Mouse (Mus musculus) midbrain, embryonic 14.5 days (tissue): ENCODE measurements at regions not wholly inside any gene's neighbourhood (a gene's known extent, or its start where the extent isn't known, plus 50 kb on each side); places are given as distances from the start of the nearest gene placed in this dataset.

Source experiments
- ATAC-seq: fragments of 200-750 bp; cut with Nextera tagmentation; 2 replicates; pipeline ENCODE4 v1.8.0; 2017; ENCODE audit warnings: moderate number of reproducible peaks, moderate library complexity; ENCODE audit not compliant: low FRiP score, low TSS enrichment
- DNase-seq: peaks from one replicate; pipeline ENCODE4 v3.0.0-alpha.2; 2015
- H3K27ac ChIP-seq: fragments of 300-500 bp; sonication (generic); replicated peaks from 2 replicates; pipeline ENCODE4 v1.5.1; 2014; ENCODE audit warnings: mild to moderate bottlenecking, low read depth, low read length, moderate library complexity
- H3K27me3 ChIP-seq: fragments of 300-500 bp; sonication (generic); 2 replicates; pipeline ENCODE4 v1.6.1; 2014; ENCODE audit warnings: low read length, control low read depth, mixed read lengths; ENCODE audit not compliant: control insufficient read depth, insufficient read depth
- H3K36me3 ChIP-seq: fragments of 300-500 bp; sonication (generic); 2 replicates; pipeline ENCODE4 v1.6.1; 2014; ENCODE audit warnings: low read length, control low read depth; ENCODE audit not compliant: control insufficient read depth, insufficient read depth
- H3K4me1 ChIP-seq: fragments of 300-500 bp; sonication (generic); 2 replicates; pipeline ENCODE4 v1.6.1; 2014; ENCODE audit warnings: mild to moderate bottlenecking, antibody characterized with exemption, low read length, control low read depth; ENCODE audit not compliant: control insufficient read depth, insufficient read depth
- H3K4me2 ChIP-seq: fragments of 300-500 bp; sonication (generic); 2 replicates; pipeline ENCODE4 v1.6.1; 2014; ENCODE audit warnings: mild to moderate bottlenecking, low read length, moderate library complexity
- H3K4me3 ChIP-seq: fragments of 300-500 bp; sonication (generic); replicated peaks from 2 replicates; pipeline ENCODE4 v1.5.1; 2014; ENCODE audit warnings: low read depth, low read length
- H3K9ac ChIP-seq: fragments of 300-500 bp; sonication (generic); replicated peaks from 2 replicates; pipeline ENCODE4 v1.6.1; 2014; ENCODE audit warnings: mild to moderate bottlenecking, low read length, moderate library complexity
- H3K9me3 ChIP-seq: fragments of 300-500 bp; sonication (generic); 2 replicates; pipeline ENCODE4 v1.6.1; 2016; ENCODE audit warnings: low read length, control low read depth, mixed read lengths; ENCODE audit not compliant: control insufficient read depth
- whole genome bisulfite sequencing: fragments of 180-500 bp; shearing (Covaris S2); extraction: QIAGEN DNeasy Blood & Tissue Kit; methylation state at CpG from one replicate; pipeline ENCODE4 v1.1.7; 2014; 5-methylcytosine and 5-hydroxymethylcytosine counted together

- H3K9ac ChIP-seq = no peak overlapping the region
- H3K4me2 ChIP-seq = no peak overlapping the region
- H3K9me3 ChIP-seq = no peaks in the 10 kb centered on the region
- DNase-seq = no peak
- no peak for ATAC-seq
- no peaks in the 10 kb centered on the region for H3K4me1 ChIP-seq
- H3K4me3 ChIP-seq = no peak overlapping the region
- no peaks in the 10 kb centered on the region for H3K36me3 ChIP-seq
- H3K27me3 ChIP-seq = no peaks in the 10 kb centered on the region
- 69% methylated on average over 2 of the region's 2 CpGs for WGBS
- H3K27ac ChIP-seq = no peak overlapping the region
These were observed 191.7 kb downstream of the Tprg start for GRCm38 (mm10) chr16:25478300-25478699.

DNA sequence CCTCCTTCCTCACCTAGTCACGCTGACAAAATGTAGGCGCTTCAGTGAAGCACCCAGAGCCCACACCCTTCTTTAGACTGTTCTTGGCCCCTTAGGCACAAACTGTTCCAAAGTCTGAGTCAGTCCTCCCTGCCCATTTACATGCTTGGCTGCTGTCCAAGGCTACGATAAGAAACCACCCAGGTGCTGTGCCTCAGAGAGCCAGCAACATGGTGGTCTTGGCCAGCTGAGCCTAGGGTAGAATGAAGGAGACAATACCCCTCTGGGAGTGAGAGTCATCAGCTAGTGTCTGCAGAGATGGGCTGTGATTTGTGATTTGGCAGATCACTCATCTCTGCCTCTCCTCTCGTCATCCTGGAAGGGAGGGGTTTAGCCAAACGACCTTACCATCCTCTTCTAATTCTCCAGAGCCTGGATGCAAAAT lies 197.2 kb downstream of the Tprg start:
- Histone ChIP-seq H3K9ac (no peak overlapping the region), H3K4me2 (no peak overlapping the region), H3K27ac (no peak overlapping the region), H3K9me3 (no peaks in the 10 kb centered on the region), H3K36me3 (no peaks in the 10 kb centered on the region), H3K27me3 (no peaks in the 10 kb centered on the region), H3K4me3 (no peak overlapping the region), H3K4me1 (no peaks in the 10 kb centered on the region)
- ATAC-seq = no peak
- DNase-seq = no peak
- WGBS = 75% methylated on average over 5 of the region's 5 CpGs

- H3K4me2 ChIP-seq = no peak overlapping the region
- DNase-seq = no peak
- no peaks in the 10 kb centered on the region for H3K36me3 ChIP-seq
- WGBS = 71% methylated on average over 9 of the region's 9 CpGs
- no peaks in the 10 kb centered on the region for H3K27me3 ChIP-seq
- H3K9ac ChIP-seq = no peak overlapping the region
- no peak overlapping the region for H3K4me3 ChIP-seq
- H3K4me1 ChIP-seq = no peaks in the 10 kb centered on the region
- H3K27ac ChIP-seq = no peak overlapping the region
- no peaks in the 10 kb centered on the region for H3K9me3 ChIP-seq
- ATAC-seq = no peak; the same call in 1 of the 2 replicates
These were observed 198.4 kb downstream of the Tprg start for GRCm38 (mm10) chr16:25485007-25485406.

DNA sequence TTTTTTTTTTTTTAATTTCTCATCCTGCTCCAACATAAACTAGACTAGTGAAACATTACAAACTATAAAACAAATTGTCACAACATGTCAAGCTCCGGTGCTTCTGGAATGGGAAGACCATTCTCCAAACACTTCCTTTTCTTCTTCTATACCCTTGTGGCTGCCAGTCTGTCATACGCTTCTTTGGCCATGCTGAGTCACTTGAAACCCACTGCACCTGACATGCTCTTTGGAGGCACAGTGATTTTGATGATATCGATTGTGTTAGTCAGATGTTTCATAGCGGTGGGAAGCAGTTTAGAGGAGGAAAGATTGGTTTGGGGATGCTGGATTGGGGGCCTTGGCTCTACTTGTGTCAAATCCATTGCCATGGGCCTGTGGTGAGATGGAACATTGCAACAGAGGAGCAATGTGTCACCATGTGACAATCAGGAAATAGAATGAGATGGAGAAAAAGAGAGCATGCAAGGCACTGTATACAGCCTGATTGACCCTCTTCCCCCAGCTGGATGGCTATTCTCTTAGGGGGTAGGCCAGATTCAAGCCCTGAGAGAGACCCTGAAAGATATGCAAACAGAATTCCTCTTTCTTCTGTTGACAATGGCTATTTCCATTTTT lies 197.0 kb upstream of the Trp63 start:
- H3K9ac ChIP-seq = no peak overlapping the region
- no peaks in the 10 kb centered on the region for H3K9me3 ChIP-seq
- H3K4me2 ChIP-seq = no peak overlapping the region
- DNase-seq (no peak), ATAC-seq (no peak)
- 93% methylated on average over 4 of the region's 4 CpGs for WGBS
- no peak overlapping the region for H3K27ac ChIP-seq
- H3K4me3 ChIP-seq = no peak overlapping the region
- H3K4me1 ChIP-seq = no peaks in the 10 kb centered on the region
- H3K27me3 ChIP-seq = no peaks in the 10 kb centered on the region
- no peaks in the 10 kb centered on the region for H3K36me3 ChIP-seq

- ATAC-seq (no peak), DNase-seq (no peak)
- Histone ChIP-seq H3K4me1 (no peaks in the 10 kb centered on the region), H3K9ac (no peak overlapping the region), H3K9me3 (no peaks in the 10 kb centered on the region), H3K27ac (no peak overlapping the region), H3K27me3 (no peaks in the 10 kb centered on the region), H3K36me3 (no peaks in the 10 kb centered on the region), H3K4me3 (no peak overlapping the region), H3K4me2 (no peak overlapping the region)
- 84% methylated on average over 3 of the region's 3 CpGs for WGBS
These were observed 192.7 kb upstream of the Trp63 start for GRCm38 (mm10) chr16:25490847-25491246.

- 90% methylated on average over 3 of the region's 3 CpGs for WGBS
- DNase-seq (no peak), ATAC-seq (no peak)
- H3K4me1 ChIP-seq = no peaks in the 10 kb centered on the region
- no peaks in the 10 kb centered on the region for H3K36me3 ChIP-seq
- H3K9ac ChIP-seq = no peak overlapping the region
- no peaks in the 10 kb centered on the region for H3K9me3 ChIP-seq
- H3K27me3 ChIP-seq = no peaks in the 10 kb centered on the region
- H3K27ac ChIP-seq = no peak overlapping the region
- no peak overlapping the region for H3K4me3 ChIP-seq
- no peak overlapping the region for H3K4me2 ChIP-seq
These were observed 189.4 kb upstream of the Trp63 start for GRCm38 (mm10) chr16:25494153-25494552.

DNA sequence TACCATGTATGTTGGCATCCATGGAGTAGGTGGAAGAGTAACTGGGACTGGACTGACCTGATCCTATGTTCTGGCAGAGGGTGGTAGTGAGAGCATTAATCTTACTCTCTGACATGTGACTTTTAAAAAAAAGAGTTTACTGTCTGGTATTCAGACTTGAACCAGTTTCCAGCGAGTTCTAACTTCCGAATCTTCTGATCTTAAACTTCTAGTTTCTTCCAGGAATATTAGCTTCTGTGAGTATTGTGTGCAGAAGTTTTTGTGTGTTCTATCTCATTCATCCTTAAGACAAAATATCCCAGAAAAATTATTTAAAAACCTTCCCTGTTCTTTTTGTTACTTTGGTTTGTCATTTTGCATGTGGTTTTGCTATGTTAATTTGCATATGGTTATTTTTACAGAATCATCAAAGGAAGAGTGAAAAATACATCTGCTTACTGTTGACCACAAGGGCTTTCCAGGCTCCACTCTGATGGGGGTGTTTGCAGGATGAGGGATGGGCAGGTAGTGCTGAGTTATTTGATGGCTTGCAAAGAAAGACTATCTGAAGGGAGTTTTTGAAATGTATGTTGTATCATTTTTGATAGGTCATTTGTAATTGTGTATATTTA lies 187.9 kb upstream of the Trp63 start:
- no peak overlapping the region for H3K27ac ChIP-seq
- no peaks in the 10 kb centered on the region for H3K4me1 ChIP-seq
- H3K9ac ChIP-seq = no peak overlapping the region
- no peaks in the 10 kb centered on the region for H3K9me3 ChIP-seq
- DNase-seq (no peak), ATAC-seq (no peak)
- H3K4me2 ChIP-seq = no peak overlapping the region
- H3K27me3 ChIP-seq = no peaks in the 10 kb centered on the region
- no peaks in the 10 kb centered on the region for H3K36me3 ChIP-seq
- no peak overlapping the region for H3K4me3 ChIP-seq
- 87% methylated on average over 2 of the region's 2 CpGs for WGBS

- DNase-seq (no peak), ATAC-seq (no peak)
- Histone ChIP-seq H3K27me3 (no peaks in the 10 kb centered on the region), H3K9me3 (no peaks in the 10 kb centered on the region), H3K9ac (no peak overlapping the region), H3K4me3 (no peak overlapping the region), H3K4me2 (no peak overlapping the region), H3K36me3 (no peaks in the 10 kb centered on the region), H3K27ac (no peak overlapping the region), H3K4me1 (no peaks in the 10 kb centered on the region)
- 76% methylated on average over 3 of the region's 3 CpGs for WGBS
These were observed 178.7 kb upstream of the Trp63 start for GRCm38 (mm10) chr16:25504829-25505228.

DNA sequence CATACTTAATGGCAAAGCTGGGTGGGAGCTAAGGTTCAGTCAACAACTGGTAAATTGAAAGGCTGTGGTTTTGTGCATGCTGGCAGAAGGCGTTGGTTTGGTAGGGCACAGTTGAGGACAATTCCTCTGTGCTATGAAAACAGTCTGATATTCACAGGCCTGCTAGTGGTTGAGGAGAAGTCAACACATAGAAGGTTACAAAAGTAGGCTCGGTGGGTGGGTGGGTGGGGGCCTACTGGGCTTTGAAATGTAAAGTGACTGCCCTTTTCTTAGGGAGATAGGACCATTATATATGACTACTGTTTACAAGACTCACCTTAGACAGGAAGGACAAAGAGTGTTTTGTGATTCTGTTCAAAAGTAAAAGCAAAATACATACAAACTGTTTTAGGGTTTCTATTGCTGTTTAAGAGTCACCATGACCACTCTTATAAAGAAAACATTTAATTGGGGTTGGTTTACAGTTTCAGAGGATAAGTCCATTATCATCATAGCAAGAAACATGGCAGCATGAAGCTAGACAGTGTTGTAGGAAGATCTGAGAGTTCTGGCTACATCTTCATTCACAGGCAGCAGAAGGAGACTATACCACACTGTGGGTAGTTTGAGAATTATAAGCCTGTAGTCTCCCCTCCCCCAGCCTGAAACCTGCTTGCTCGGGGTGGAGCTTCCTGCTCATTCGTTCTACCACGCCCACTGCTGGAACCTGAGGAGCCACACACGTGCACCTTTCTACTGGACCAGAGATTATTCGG lies 166.3 kb upstream of the Trp63 start:
- no peaks in the 10 kb centered on the region for H3K9me3 ChIP-seq
- H3K36me3 ChIP-seq = no peaks in the 10 kb centered on the region
- no peaks in the 10 kb centered on the region for H3K27me3 ChIP-seq
- H3K9ac ChIP-seq = no peak overlapping the region
- no peak for ATAC-seq
- H3K4me2 ChIP-seq = no peak overlapping the region
- 71% methylated on average over 4 of the region's 7 CpGs for WGBS
- H3K27ac ChIP-seq = no peak overlapping the region
- DNase-seq = no peak
- no peak overlapping the region for H3K4me3 ChIP-seq
- no peaks in the 10 kb centered on the region for H3K4me1 ChIP-seq
